ENCODE assay signal across 8 mouse cellular contexts in genomic region chr15:98928598-98929240, GRCm38 (mm10). TPM values are rescaled to one million over a fixed set of nuclear protein-coding genes. Genes with fewer than 3 reads are reported as not detected.
DNase-seq lines count a peak whose midpoint lies in the region; ATAC-seq lines count a peak whose summit lies in the region.

No protein-coding gene starts in this region.

- H3K27me3 ChIP-seq in embryonic facial prominence, embryonic 11.5 days (ENCODE audit: control insufficient read depth, insufficient read depth, low read length) = no peaks in the 10 kb centered on the region
- H3K27me3 ChIP-seq in limb, embryonic 10.5 days (ENCODE audit: low read depth, poor library complexity, severe bottlenecking) = no peaks in the 10 kb centered on the region
- no peaks in the 10 kb centered on the region for H3K27me3 ChIP-seq in midbrain, embryonic 14.5 days (ENCODE audit: control insufficient read depth, insufficient read depth, low read length)
- no peaks in the 10 kb centered on the region for H3K27me3 ChIP-seq in stomach, embryonic 15.5 days (replicated peaks)

- no peak overlapping the region for H3K4me3 ChIP-seq in embryonic facial prominence, embryonic 11.5 days (ENCODE audit: low read depth, low read length)
- no peak overlapping the region for H3K4me3 ChIP-seq in limb, embryonic 10.5 days
- H3K4me3 ChIP-seq in midbrain, embryonic 14.5 days (replicated peaks; ENCODE audit: low read depth, low read length) = no peak overlapping the region
- no peak overlapping the region for H3K4me3 ChIP-seq in stomach, embryonic 15.5 days (replicated peaks)

- no peaks in the 10 kb centered on the region for H3K4me1 ChIP-seq in embryonic facial prominence, embryonic 11.5 days (ENCODE audit: control insufficient read depth, insufficient read depth, low read length)
- H3K4me1 ChIP-seq in limb, embryonic 10.5 days = peaks cover 16% of the 10 kb centered on the region; the same call in 1 of the 2 replicates
- peaks cover 6% of the 10 kb centered on the region; the same call in 1 of the 2 replicates for H3K4me1 ChIP-seq in midbrain, embryonic 14.5 days (ENCODE audit: control insufficient read depth, insufficient read depth, low read length)
- H3K4me1 ChIP-seq in stomach, embryonic 15.5 days = peaks cover 5% of the 10 kb centered on the region; the same call in 1 of the 2 replicates

- H3K9ac ChIP-seq in embryonic facial prominence, embryonic 11.5 days (replicated peaks; ENCODE audit: low read length) = peak overlapping the region; percentile 1; the same call in 1 of the 2 replicates
- no peak overlapping the region for H3K9ac ChIP-seq in midbrain, embryonic 14.5 days (replicated peaks; ENCODE audit: low read length)
- no peak overlapping the region for H3K9ac ChIP-seq in stomach, embryonic 15.5 days

- ATAC-seq in embryonic facial prominence, embryonic 11.5 days (replicated peaks; ENCODE audit: insufficient number of reproducible peaks, low FRiP score, low TSS enrichment, low read depth) = peak; percentile 54
- ATAC-seq in midbrain, embryonic 14.5 days (ENCODE audit: low FRiP score, low TSS enrichment) = no peak
- ATAC-seq in stomach, embryonic 15.5 days (ENCODE audit: insufficient read depth, low FRiP score, low read depth) = peak; percentile 67; the same call in 1 of the 2 replicates

- peak; percentile 42 to 50 for DNase-seq in B cell, adult 2 months
- DNase-seq in adrenal gland, adult 2 months = peak; percentile 86
- DNase-seq in embryonic facial prominence, embryonic 11.5 days (ENCODE audit: low spot score) = peak; percentile 88
- peak; percentile 69 for DNase-seq in heart, adult 8-10 months (ENCODE audit: low spot score)
- DNase-seq in kidney, adult 18-20 months = peak; percentile 87
- peak; percentile 77 for DNase-seq in limb, embryonic 10.5 days (ENCODE audit: low spot score)
- peak; percentile 87 for DNase-seq in midbrain, embryonic 14.5 days

- H3K9me3 ChIP-seq in embryonic facial prominence, embryonic 11.5 days (replicated peaks; ENCODE audit: control insufficient read depth, low read length) = no peaks in the 10 kb centered on the region
- H3K9me3 ChIP-seq in limb, embryonic 10.5 days (replicated peaks) = no peaks in the 10 kb centered on the region
- no peaks in the 10 kb centered on the region for H3K9me3 ChIP-seq in midbrain, embryonic 14.5 days (ENCODE audit: control insufficient read depth, low read length)
- H3K9me3 ChIP-seq in stomach, embryonic 15.5 days = no peaks in the 10 kb centered on the region

- no peak overlapping the region for H3K4me2 ChIP-seq in embryonic facial prominence, embryonic 11.5 days (ENCODE audit: low read depth, low read length)
- H3K4me2 ChIP-seq in midbrain, embryonic 14.5 days (ENCODE audit: low read length) = peak overlapping the region; percentile 9; the same call in 1 of the 2 replicates
- H3K4me2 ChIP-seq in stomach, embryonic 15.5 days = no peak overlapping the region

- 0 out of 2 replicates have a peak overlapping the region, but pooled peaks have one; percentile 28 for H3K27ac ChIP-seq in embryonic facial prominence, embryonic 11.5 days (replicated peaks; ENCODE audit: low read depth, low read length)
- no peak overlapping the region for H3K27ac ChIP-seq in limb, embryonic 10.5 days
- H3K27ac ChIP-seq in midbrain, embryonic 14.5 days (replicated peaks; ENCODE audit: low read depth, low read length) = no peak overlapping the region
- peak overlapping the region; percentile 7; the same call in 1 of the 2 replicates for H3K27ac ChIP-seq in stomach, embryonic 15.5 days

- no peaks in the 10 kb centered on the region for H3K36me3 ChIP-seq in embryonic facial prominence, embryonic 11.5 days (replicated peaks; ENCODE audit: control insufficient read depth, insufficient read depth, low read depth, low read length)
- H3K36me3 ChIP-seq in limb, embryonic 10.5 days = peaks cover 24% of the 10 kb centered on the region
- peaks cover 18% of the 10 kb centered on the region for H3K36me3 ChIP-seq in midbrain, embryonic 14.5 days (ENCODE audit: control insufficient read depth, insufficient read depth, low read length)
- 0 out of 2 replicates have a peak, but pooled peaks cover 5% of the 10 kb centered on the region for H3K36me3 ChIP-seq in stomach, embryonic 15.5 days

- 11% methylated on average over 13 of the region's 13 CpGs for WGBS in embryonic facial prominence, embryonic 11.5 days
- WGBS in limb, embryonic 10.5 days = 14% methylated on average over 13 of the region's 13 CpGs
- 14% methylated on average over 13 of the region's 13 CpGs for WGBS in midbrain, embryonic 14.5 days
- WGBS in stomach, embryonic 15.5 days = 15% methylated on average over 13 of the region's 13 CpGs

RNA-seq across cellular contexts. Expression of gene Tuba1b, which starts 5.6 kb away (rescaled TPM):
- 100 to 1,000 TPM; 235 to 261 TPM for total RNA-seq in adrenal gland, adult 2 months (2021)
- 616 and 725 TPM in 2 replicates for polyA plus RNA-seq in adrenal gland, adult 2 months (2012; rRNA removed)
- polyA plus RNA-seq in embryonic facial prominence, embryonic 11.5 days (2014; fragmentation: Nextera tagmentation; extraction: Ambion mirVana) = 2,291 and 2,381 TPM in 2 replicates
- total RNA-seq in heart, adult 8-10 months (2022) = 100 to 1,000 TPM; 106 to 156 (median 115) TPM
- polyA plus RNA-seq in limb, embryonic 10.5 days (2016; fragmentation: Nextera tagmentation; extraction: Ambion mirVana) = 2,301 and 2,452 TPM in 2 replicates
- polyA plus RNA-seq in midbrain, embryonic 14.5 days (2014; fragmentation: Nextera tagmentation; extraction: Ambion mirVana) = 1,095 and 1,120 TPM in 2 replicates
- 1,197 and 1,299 TPM in 2 replicates for polyA plus RNA-seq in stomach, embryonic 15.5 days (2015; fragmentation: Nextera tagmentation; extraction: Ambion mirVana)

RNA-seq across cellular contexts. Expression of gene Lmbr1l, which starts 10.7 kb away (rescaled TPM):
- 10 to 100 TPM; 11.5 to 14.2 TPM for total RNA-seq in adrenal gland, adult 2 months (2021)
- 36.3 and 58.5 TPM in 2 replicates for polyA plus RNA-seq in adrenal gland, adult 2 months (2012; rRNA removed)
- polyA plus RNA-seq in embryonic facial prominence, embryonic 11.5 days (2014; fragmentation: Nextera tagmentation; extraction: Ambion mirVana) = 3.9 and 7.1 TPM in 2 replicates
- total RNA-seq in heart, adult 8-10 months (2022) = 10 to 100 TPM in 2 of 4 experiments, 1 to 10 TPM in 2; 7.3 to 12.2 (median 10.0) TPM
- polyA plus RNA-seq in limb, embryonic 10.5 days (2016; fragmentation: Nextera tagmentation; extraction: Ambion mirVana) = 23.9 and 28.3 TPM in 2 replicates
- polyA plus RNA-seq in midbrain, embryonic 14.5 days (2014; fragmentation: Nextera tagmentation; extraction: Ambion mirVana) = 11.2 and 19.4 TPM in 2 replicates
- polyA plus RNA-seq in stomach, embryonic 15.5 days (2015; fragmentation: Nextera tagmentation; extraction: Ambion mirVana) = 14.5 TPM in 2 replicates

RNA-seq across cellular contexts. Expression of gene Gm49450, which starts 24.6 kb away (rescaled TPM):
- total RNA-seq in adrenal gland, adult 2 months (2021) = 10 to 100 TPM in 1 of 2 experiments, not detected in 1; 10.9 TPM
- 49.5 and 126 TPM in 2 replicates for polyA plus RNA-seq in adrenal gland, adult 2 months (2012; rRNA removed)
- not detected in 2 replicates for polyA plus RNA-seq in embryonic facial prominence, embryonic 11.5 days (2014; fragmentation: Nextera tagmentation; extraction: Ambion mirVana)
- not detected for total RNA-seq in heart, adult 8-10 months (2022)
- polyA plus RNA-seq in limb, embryonic 10.5 days (2016; fragmentation: Nextera tagmentation; extraction: Ambion mirVana) = not detected in 2 replicates
- polyA plus RNA-seq in midbrain, embryonic 14.5 days (2014; fragmentation: Nextera tagmentation; extraction: Ambion mirVana) = not detected in 2 replicates
- not detected in 2 replicates for polyA plus RNA-seq in stomach, embryonic 15.5 days (2015; fragmentation: Nextera tagmentation; extraction: Ambion mirVana)

RNA-seq across cellular contexts. Expression of gene Tuba1a, which starts 24.8 kb away (rescaled TPM):
- total RNA-seq in adrenal gland, adult 2 months (2021) = 100 to 1,000 TPM in 1 of 2 experiments, 10 to 100 TPM in 1; 63.2 to 125 TPM
- polyA plus RNA-seq in adrenal gland, adult 2 months (2012; rRNA removed) = 128 and 133 TPM in 2 replicates
- polyA plus RNA-seq in embryonic facial prominence, embryonic 11.5 days (2014; fragmentation: Nextera tagmentation; extraction: Ambion mirVana) = 3,177 and 3,658 TPM in 2 replicates
- total RNA-seq in heart, adult 8-10 months (2022) = 10 to 100 TPM; 37.4 to 83.6 (median 67.3) TPM
- polyA plus RNA-seq in limb, embryonic 10.5 days (2016; fragmentation: Nextera tagmentation; extraction: Ambion mirVana) = 1,294 and 1,475 TPM in 2 replicates
- polyA plus RNA-seq in midbrain, embryonic 14.5 days (2014; fragmentation: Nextera tagmentation; extraction: Ambion mirVana) = 17,220 and 18,751 TPM in 2 replicates
- polyA plus RNA-seq in stomach, embryonic 15.5 days (2015; fragmentation: Nextera tagmentation; extraction: Ambion mirVana) = 915 and 964 TPM in 2 replicates

RNA-seq across cellular contexts. Expression of gene Dhh, which starts 30.4 kb away (rescaled TPM):
- total RNA-seq in adrenal gland, adult 2 months (2021) = 1 to 10 TPM; 2.3 to 3.5 TPM
- polyA plus RNA-seq in adrenal gland, adult 2 months (2012; rRNA removed) = 3.1 and 3.8 TPM in 2 replicates
- polyA plus RNA-seq in embryonic facial prominence, embryonic 11.5 days (2014; fragmentation: Nextera tagmentation; extraction: Ambion mirVana) = 0.76 and 1.3 TPM in 2 replicates
- total RNA-seq in heart, adult 8-10 months (2022) = 1 to 10 TPM in 2 of 4 experiments, under 1 TPM in 2; 0.72 to 1.6 (median 1.0) TPM
- polyA plus RNA-seq in limb, embryonic 10.5 days (2016; fragmentation: Nextera tagmentation; extraction: Ambion mirVana) = 0.40 and 0.46 TPM in 2 replicates
- 0.36 and 0.57 TPM in 2 replicates for polyA plus RNA-seq in midbrain, embryonic 14.5 days (2014; fragmentation: Nextera tagmentation; extraction: Ambion mirVana)
- 0.71 and 1.0 TPM in 2 replicates for polyA plus RNA-seq in stomach, embryonic 15.5 days (2015; fragmentation: Nextera tagmentation; extraction: Ambion mirVana)

Comparison
In these comparisons a context has a peak if more than half of its experiments do, and no peak if none do; other contexts are left out.
1. H3K27ac ChIP-seq: peak in embryonic facial prominence, embryonic 11.5 days (single experiment) and stomach, embryonic 15.5 days (single experiment); none in limb, embryonic 10.5 days (single experiment) and midbrain, embryonic 14.5 days (single experiment).
2. RNA of gene Gm49450, which starts 24.6 kb away (polyA plus RNA-seq): 49.5 to 126 TPM in adrenal gland, adult 2 months; not detected in embryonic facial prominence, embryonic 11.5 days, not detected in limb, embryonic 10.5 days, not detected in midbrain, embryonic 14.5 days and not detected in stomach, embryonic 15.5 days; every median in the first group is over 10 times any median in the second.
3. Peak in every context shown above with its lines, with median percentiles within 50 percentile points of each other: DNase-seq.